Mouse (Mus musculus) stomach, embryonic 15.5 days (tissue): Measurements from ENCODE around the gene Pramef8. TPM values are rescaled to one million over a fixed set of nuclear protein-coding genes. Genes with fewer than 3 reads are reported as not detected.
"Not testable (repeated sequence)": the region's sequence is repeated elsewhere in the genome, so short reads cannot be mapped to it uniquely, and the experiment has no call there.

Experiments
- ATAC-seq: fragments of 200-750 bp; cut with Nextera tagmentation; 2 replicates; pipeline ENCODE4 v1.8.0; 2017; ENCODE audit warnings: low read depth, moderate number of reproducible peaks, moderate TSS enrichment; ENCODE audit not compliant: insufficient read depth, low FRiP score
- H3K27ac ChIP-seq: fragments of 300-500 bp; sonication (generic); 2 replicates; pipeline ENCODE4 v1.5.1; 2015; ENCODE audit warnings: mild to moderate bottlenecking, inconsistent platforms
- H3K27me3 ChIP-seq: fragments of 300-500 bp; sonication (generic); replicated peaks from 2 replicates; pipeline ENCODE4 v1.6.1; 2015; ENCODE audit warnings: inconsistent platforms
- H3K36me3 ChIP-seq: fragments of 300-500 bp; sonication (generic); 2 replicates; pipeline ENCODE4 v1.6.1; 2015; ENCODE audit warnings: inconsistent platforms
- H3K4me1 ChIP-seq: fragments of 300-500 bp; sonication (generic); 2 replicates; pipeline ENCODE4 v1.6.1; 2015; ENCODE audit warnings: inconsistent platforms
- H3K4me2 ChIP-seq: fragments of 300-500 bp; sonication (generic); 2 replicates; pipeline ENCODE4 v1.6.1; 2015; ENCODE audit warnings: mild to moderate bottlenecking, inconsistent platforms
- H3K4me3 ChIP-seq: fragments of 300-500 bp; sonication (generic); replicated peaks from 2 replicates; pipeline ENCODE4 v1.5.1; 2015; ENCODE audit warnings: inconsistent platforms
- H3K9ac ChIP-seq: fragments of 300-500 bp; sonication (generic); 2 replicates; pipeline ENCODE4 v1.6.1; 2015; ENCODE audit warnings: inconsistent platforms
- H3K9me3 ChIP-seq: fragments of 300-500 bp; sonication (generic); 2 replicates; pipeline ENCODE4 v1.6.1; 2016; ENCODE audit warnings: inconsistent platforms
- WGBS: fragments of 180-500 bp; shearing (Covaris S2); methylation state at CpG from one replicate; pipeline ENCODE4 v1.1.7; 2015; 5-methylcytosine and 5-hydroxymethylcytosine counted together
- polyA plus RNA-seq: library from polyadenylated mRNA; unstranded; fragments of >200 nt; fragmentation: Nextera tagmentation; extraction: Ambion mirVana; gene quantifications from 2 replicates; pipeline ENCODE4 v1.2.1, GENCODE M21; 2015

The Pramef8 gene
- polyA plus RNA-seq, 1 experiment from 2014 or later = 14.6 TPM

- Histone ChIP-seq H3K36me3 (peaks cover 32% of the 10 kb centered on the region), H3K9me3 (no peaks in the 10 kb centered on the region), H3K4me1 (no peaks in the 10 kb centered on the region), H3K4me2 (no peak overlapping the region), H3K4me3 (no peak overlapping the region), H3K27ac (no peak overlapping the region), H3K27me3 (no peaks in the 10 kb centered on the region), H3K9ac (no peak overlapping the region)
- ATAC-seq = no peak
- WGBS = 93% methylated on average over 3 of the region's 3 CpGs
Observed at GRCm38 (mm10) chr4:143414121-143414520, 1.9 kb downstream of the Pramef8 start.

GRCm38 (mm10) chr4:143426770-143427169, 14.5 kb downstream of the Pramef8 start:
- not testable (repeated sequence) for H3K4me1 ChIP-seq, H3K4me2 ChIP-seq, H3K27ac ChIP-seq, H3K9ac ChIP-seq, H3K36me3 ChIP-seq, H3K9me3 ChIP-seq, H3K4me3 ChIP-seq, H3K27me3 ChIP-seq
- peak; percentile 63; the same call in 1 of the 2 replicates for ATAC-seq
- 61% methylated on average over 5 of the region's 5 CpGs for WGBS

GRCm38 (mm10) chr4:143450224-143450623, 38.0 kb downstream of the Pramef8 start, which contains the start of gene Oog4:
Gene Oog4, minus strand, starts transcription at chr4:143450324.
- H3K9me3 ChIP-seq = no peaks in the 10 kb centered on the region
- H3K27me3 ChIP-seq = no peaks in the 10 kb centered on the region
- H3K4me3 ChIP-seq = no peak within 1 kb of the TSS
- H3K4me1 ChIP-seq = no peaks in the 10 kb centered on the region
- H3K36me3 ChIP-seq = no peaks in the 10 kb centered on the region
- WGBS = 79% methylated on average over 3 of the region's 3 CpGs
- H3K9ac ChIP-seq = no peak within 1 kb of the TSS
- H3K27ac ChIP-seq = no peak within 1 kb of the TSS
- H3K4me2 ChIP-seq = no peak within 1 kb of the TSS
- no peak for ATAC-seq

Other genes with a start within 250 kb of the Pramef8 start
- gene Prdm2, start 199.4 kb upstream of the Pramef8 start, polyA plus RNA-seq = 11.1 and 11.6 TPM in 2 replicates
- gene Pdpn, start 112.9 kb upstream of the Pramef8 start, polyA plus RNA-seq = 27.4 and 29.7 TPM in 2 replicates
- 0.18 TPM in 1 of 2 replicates, not detected in the other for gene Lrrc38, start 62.7 kb upstream of the Pramef8 start, polyA plus RNA-seq
- gene Pramel1, start 18.0 kb upstream of the Pramef8 start, polyA plus RNA-seq = not detected in 2 replicates
- gene Oog4, start 37.9 kb downstream of the Pramef8 start, polyA plus RNA-seq = not detected in 2 replicates
- not detected in 2 replicates for gene Gm13043, start 98.9 kb downstream of the Pramef8 start, polyA plus RNA-seq
- not detected in 2 replicates for gene Gm13040, start 123.5 kb downstream of the Pramef8 start, polyA plus RNA-seq
- gene BC080695, start 139.3 kb downstream of the Pramef8 start, polyA plus RNA-seq = not detected in 2 replicates
- not detected in 2 replicates for gene Gm13057, start 139.3 kb downstream of the Pramef8 start, polyA plus RNA-seq
- not detected in 2 replicates for gene Gm13083, start 202.6 kb downstream of the Pramef8 start, polyA plus RNA-seq
- gene Gm13088, start 244.8 kb downstream of the Pramef8 start, polyA plus RNA-seq = not detected in 2 replicates